Mouse (Mus musculus): ENCODE measurements around the gene Tmem198. TPM values are rescaled to one million over a fixed set of nuclear protein-coding genes. Genes with fewer than 3 reads are reported as not detected.

The Tmem198 gene
- polyA plus RNA-seq, 1 experiment from 2014 or later, result 8.9 TPM

DNA sequence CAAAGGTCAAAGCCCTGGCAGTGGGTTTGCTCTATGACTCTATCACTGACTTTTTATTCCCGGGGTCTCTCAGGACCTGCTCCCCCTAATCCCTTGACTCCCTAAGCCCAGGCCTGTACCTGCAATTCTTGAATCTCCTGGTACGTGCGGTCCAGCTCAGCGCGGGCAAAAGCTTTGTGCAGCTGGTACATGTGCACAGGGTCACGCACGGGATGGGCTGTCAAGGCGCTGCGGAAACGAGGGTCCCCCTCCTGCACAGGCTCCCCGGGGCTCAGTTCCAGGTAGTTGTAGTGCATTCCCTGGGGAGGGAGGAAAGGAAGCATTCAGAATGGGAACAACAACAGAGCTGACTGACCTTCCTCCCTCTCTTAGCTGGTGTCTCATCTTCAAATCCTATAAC, 2.9 kb upstream of the Tmem198 start:
- peaks cover 15% of the 10 kb centered on the region; the same call in 1 of the 2 replicates for H3K4me1 ChIP-seq (replicated peaks; ENCODE audit: control insufficient read depth, insufficient read depth, low read length)

GRCm38 (mm10) chr1:75477264-75477965, 1.9 kb upstream of the Tmem198 start:
- H3K27ac ChIP-seq (ENCODE audit: low read depth, low read length), result no peak overlapping the region
- H3K36me3 ChIP-seq (ENCODE audit: control insufficient read depth, insufficient read depth, low read length), result no peaks in the 10 kb centered on the region; the same call in 1 of the 2 replicates
- ATAC-seq (replicated peaks; ENCODE audit: low FRiP score) (0 out of 2 replicates have a peak, but pooled peaks have one; percentile 12), DNase-seq (ENCODE audit: low spot score) (peak; percentile 92)
- H3K4me1 ChIP-seq (replicated peaks; ENCODE audit: control insufficient read depth, insufficient read depth, low read length), result peaks cover 15% of the 10 kb centered on the region; the same call in 1 of the 2 replicates
- 10% methylated on average over 35 of the region's 35 CpGs for WGBS
- peak overlapping the region; percentile 83 for H3K4me2 ChIP-seq (ENCODE audit: low read depth, low read length, severe bottlenecking)
- H3K9ac ChIP-seq (ENCODE audit: low read length), result peak overlapping the region; percentile 20; the same call in 1 of the 2 replicates
- H3K9me3 ChIP-seq (ENCODE audit: control insufficient read depth, low read length), result no peaks in the 10 kb centered on the region
- H3K27me3 ChIP-seq (ENCODE audit: control insufficient read depth, insufficient read depth, low read length), result peaks cover 8% of the 10 kb centered on the region
- H3K4me3 ChIP-seq (ENCODE audit: low read depth, low read length), result peak overlapping the region; percentile 82

More for the DNA sequence above, 2.9 kb upstream of the Tmem198 start:
- Histone ChIP-seq H3K4me3 (ENCODE audit: low read depth, low read length) (no peak overlapping the region), H3K4me2 (ENCODE audit: low read depth, low read length, severe bottlenecking) (no peak overlapping the region), H3K9me3 (ENCODE audit: control insufficient read depth, low read length) (no peaks in the 10 kb centered on the region), H3K9ac (ENCODE audit: low read length) (no peak overlapping the region), H3K36me3 (ENCODE audit: control insufficient read depth, insufficient read depth, low read length) (no peaks in the 10 kb centered on the region; the same call in 1 of the 2 replicates), H3K27ac (ENCODE audit: low read depth, low read length) (no peak overlapping the region), H3K27me3 (ENCODE audit: control insufficient read depth, insufficient read depth, low read length) (peaks cover 7% of the 10 kb centered on the region)
- ATAC-seq (replicated peaks; ENCODE audit: low FRiP score), result no peak
- WGBS, result 93% methylated on average over 11 of the region's 11 CpGs
- DNase-seq (ENCODE audit: low spot score), result no peak

DNA sequence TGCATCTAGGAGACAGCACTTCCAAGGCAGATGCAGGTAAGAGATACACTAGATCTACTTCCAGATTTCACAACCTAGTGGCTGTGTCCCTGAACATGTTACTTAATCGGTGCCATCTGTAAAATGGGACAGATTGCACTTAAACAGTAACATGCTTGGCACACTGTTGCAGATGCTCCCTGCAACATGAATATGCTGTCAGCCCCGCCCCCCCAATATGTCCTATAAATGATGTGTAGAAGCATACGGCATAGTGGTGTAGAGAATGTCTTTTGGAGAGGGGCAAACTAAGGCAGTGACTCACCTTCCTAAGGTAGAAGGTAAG, 1.4 kb upstream of the Tmem198 start:
- no peaks in the 10 kb centered on the region; the same call in 1 of the 2 replicates for H3K36me3 ChIP-seq (ENCODE audit: control insufficient read depth, insufficient read depth, low read length)
- ATAC-seq (replicated peaks; ENCODE audit: low FRiP score) (no peak), DNase-seq (ENCODE audit: low spot score) (no peak)
- H3K27ac ChIP-seq (ENCODE audit: low read depth, low read length), result no peak overlapping the region
- peak overlapping the region; percentile 82 for H3K4me3 ChIP-seq (ENCODE audit: low read depth, low read length)
- peak overlapping the region; percentile 83 for H3K4me2 ChIP-seq (ENCODE audit: low read depth, low read length, severe bottlenecking)
- no peak overlapping the region for H3K9ac ChIP-seq (ENCODE audit: low read length)
- H3K4me1 ChIP-seq (replicated peaks; ENCODE audit: control insufficient read depth, insufficient read depth, low read length), result peaks cover 15% of the 10 kb centered on the region; the same call in 1 of the 2 replicates
- 52% methylated on average over 3 of the region's 3 CpGs for WGBS
- no peaks in the 10 kb centered on the region for H3K9me3 ChIP-seq (ENCODE audit: control insufficient read depth, low read length)
- peaks cover 13% of the 10 kb centered on the region for H3K27me3 ChIP-seq (ENCODE audit: control insufficient read depth, insufficient read depth, low read length)

GRCm38 (mm10) chr1:75478497-75478896, 835 bp upstream of the Tmem198 start:
- H3K9ac ChIP-seq (ENCODE audit: low read length), result peak overlapping the region; percentile 72
- peak overlapping the region; percentile 82 for H3K4me3 ChIP-seq (ENCODE audit: low read depth, low read length)
- H3K4me2 ChIP-seq (ENCODE audit: low read depth, low read length, severe bottlenecking), result peak overlapping the region; percentile 83
- WGBS, result 0% methylated on average over 18 of the region's 25 CpGs
- no peak for DNase-seq (ENCODE audit: low spot score)
- peaks cover 15% of the 10 kb centered on the region for H3K27me3 ChIP-seq (ENCODE audit: control insufficient read depth, insufficient read depth, low read length)
- no peaks in the 10 kb centered on the region for H3K9me3 ChIP-seq (ENCODE audit: control insufficient read depth, low read length)
- no peak for ATAC-seq (replicated peaks; ENCODE audit: low FRiP score)
- H3K36me3 ChIP-seq (ENCODE audit: control insufficient read depth, insufficient read depth, low read length), result no peaks in the 10 kb centered on the region; the same call in 1 of the 2 replicates
- peaks cover 15% of the 10 kb centered on the region; the same call in 1 of the 2 replicates for H3K4me1 ChIP-seq (replicated peaks; ENCODE audit: control insufficient read depth, insufficient read depth, low read length)
- H3K27ac ChIP-seq (ENCODE audit: low read depth, low read length), result no peak overlapping the region

DNA sequence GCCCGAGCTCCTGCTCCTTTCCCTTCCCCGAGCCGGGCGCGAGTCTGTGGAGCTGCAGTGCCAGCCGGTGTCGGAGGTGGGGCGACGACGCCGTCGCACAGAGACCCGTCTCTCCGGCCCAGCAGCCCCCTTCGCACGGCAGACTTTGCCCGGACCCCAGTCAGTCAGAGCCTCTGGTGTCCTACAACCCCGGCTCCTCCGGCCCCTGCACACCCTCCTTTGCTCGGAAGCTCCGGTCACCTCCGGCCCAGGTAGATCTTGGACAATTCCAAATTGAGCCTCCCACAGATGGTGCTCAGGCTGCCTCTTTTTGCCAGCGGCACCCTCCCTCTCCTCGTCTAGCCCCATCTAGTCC, 280 bp downstream of the Tmem198 start:
- Histone ChIP-seq H3K36me3 (ENCODE audit: control insufficient read depth, insufficient read depth, low read length) (no peaks in the 10 kb centered on the region; the same call in 1 of the 2 replicates), H3K27me3 (ENCODE audit: control insufficient read depth, insufficient read depth, low read length) (peaks cover 17% of the 10 kb centered on the region), H3K4me1 (replicated peaks; ENCODE audit: control insufficient read depth, insufficient read depth, low read length) (peaks cover 15% of the 10 kb centered on the region; the same call in 1 of the 2 replicates), H3K9ac (ENCODE audit: low read length) (peak overlapping the region; percentile 72), H3K4me3 (ENCODE audit: low read depth, low read length) (peak overlapping the region; percentile 82), H3K27ac (ENCODE audit: low read depth, low read length) (no peak overlapping the region), H3K4me2 (ENCODE audit: low read depth, low read length, severe bottlenecking) (peak overlapping the region; percentile 83), H3K9me3 (ENCODE audit: control insufficient read depth, low read length) (no peaks in the 10 kb centered on the region)
- WGBS, result 1% methylated on average over 24 of the region's 24 CpGs
- ATAC-seq (replicated peaks; ENCODE audit: low FRiP score) (no peak; the same call in 1 of the 2 replicates), DNase-seq (ENCODE audit: low spot score) (no peak)

- Histone ChIP-seq H3K9ac (ENCODE audit: low read length) (peak overlapping the region; percentile 72), H3K4me3 (ENCODE audit: low read depth, low read length) (peak overlapping the region; percentile 82), H3K27ac (ENCODE audit: low read depth, low read length) (no peak overlapping the region), H3K4me1 (replicated peaks; ENCODE audit: control insufficient read depth, insufficient read depth, low read length) (peaks cover 15% of the 10 kb centered on the region; the same call in 1 of the 2 replicates), H3K9me3 (ENCODE audit: control insufficient read depth, low read length) (no peaks in the 10 kb centered on the region), H3K36me3 (ENCODE audit: control insufficient read depth, insufficient read depth, low read length) (no peaks in the 10 kb centered on the region; the same call in 1 of the 2 replicates), H3K4me2 (ENCODE audit: low read depth, low read length, severe bottlenecking) (peak overlapping the region; percentile 83), H3K27me3 (ENCODE audit: control insufficient read depth, insufficient read depth, low read length) (peaks cover 21% of the 10 kb centered on the region)
- ATAC-seq (replicated peaks; ENCODE audit: low FRiP score) (no peak), DNase-seq (ENCODE audit: low spot score) (no peak)
- WGBS, result 16% methylated on average over 13 of the region's 13 CpGs
Observed at GRCm38 (mm10) chr1:75480036-75480435, 704 bp downstream of the Tmem198 start.

DNA sequence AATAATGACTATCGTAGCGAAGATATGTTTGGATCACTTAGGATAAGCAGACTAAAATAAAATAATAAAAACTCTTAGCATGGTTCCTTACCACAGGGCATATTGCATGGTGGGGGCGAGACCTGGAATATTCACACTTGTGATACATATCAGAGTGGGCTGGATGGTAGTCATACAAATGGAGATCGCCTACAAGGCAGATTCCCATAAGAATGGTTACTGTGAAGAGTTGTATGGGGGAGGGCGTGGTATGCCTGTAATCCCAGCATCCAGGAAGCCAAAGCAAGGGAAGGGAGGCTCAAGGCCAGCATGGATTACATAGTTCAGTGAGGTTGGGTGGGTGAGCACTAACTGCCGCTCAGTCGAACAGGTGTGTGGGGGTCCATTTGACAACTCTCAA, 1.4 kb downstream of the Tmem198 start:
- Histone ChIP-seq H3K36me3 (ENCODE audit: control insufficient read depth, insufficient read depth, low read length) (no peaks in the 10 kb centered on the region; the same call in 1 of the 2 replicates), H3K4me1 (replicated peaks; ENCODE audit: control insufficient read depth, insufficient read depth, low read length) (peaks cover 15% of the 10 kb centered on the region; the same call in 1 of the 2 replicates), H3K9me3 (ENCODE audit: control insufficient read depth, low read length) (no peaks in the 10 kb centered on the region), H3K9ac (ENCODE audit: low read length) (no peak overlapping the region), H3K27ac (ENCODE audit: low read depth, low read length) (no peak overlapping the region), H3K4me2 (ENCODE audit: low read depth, low read length, severe bottlenecking) (no peak overlapping the region), H3K27me3 (ENCODE audit: control insufficient read depth, insufficient read depth, low read length) (peaks cover 28% of the 10 kb centered on the region), H3K4me3 (ENCODE audit: low read depth, low read length) (no peak overlapping the region)
- 88% methylated on average over 7 of the region's 7 CpGs for WGBS
- DNase-seq (ENCODE audit: low spot score), result no peak
- ATAC-seq (replicated peaks; ENCODE audit: low FRiP score), result no peak

DNA sequence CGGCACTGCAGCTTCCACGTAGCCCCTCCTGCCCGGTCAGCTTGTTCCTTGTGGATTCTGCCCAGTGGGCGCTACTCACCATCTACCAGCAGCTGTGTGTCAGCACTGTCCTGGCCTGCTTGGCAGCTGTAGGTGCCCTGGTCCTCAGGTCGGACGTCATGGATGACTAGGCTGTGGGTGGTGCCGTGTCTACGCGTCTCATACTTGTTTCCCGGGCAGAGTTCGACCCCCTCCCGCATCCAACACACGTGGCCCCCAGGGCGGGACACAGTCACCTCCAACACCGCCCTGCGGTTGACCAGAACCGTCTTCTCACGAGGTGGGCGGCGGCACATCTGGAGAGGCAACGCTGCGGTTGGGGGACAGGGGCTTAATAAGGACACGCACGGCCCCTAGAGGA, 7.2 kb downstream of the Tmem198 start:
- WGBS, result 6% methylated on average over 24 of the region's 24 CpGs
- Histone ChIP-seq H3K4me3 (ENCODE audit: low read depth, low read length) (peak overlapping the region; percentile 50), H3K27ac (ENCODE audit: low read depth, low read length) (no peak overlapping the region), H3K27me3 (ENCODE audit: control insufficient read depth, insufficient read depth, low read length) (peaks cover 47% of the 10 kb centered on the region), H3K4me1 (replicated peaks; ENCODE audit: control insufficient read depth, insufficient read depth, low read length) (peaks cover 13% of the 10 kb centered on the region; the same call in 1 of the 2 replicates), H3K9ac (ENCODE audit: low read length) (no peak overlapping the region), H3K4me2 (ENCODE audit: low read depth, low read length, severe bottlenecking) (peak overlapping the region; percentile 79), H3K9me3 (ENCODE audit: control insufficient read depth, low read length) (no peaks in the 10 kb centered on the region), H3K36me3 (ENCODE audit: control insufficient read depth, insufficient read depth, low read length) (no peaks in the 10 kb centered on the region)
- DNase-seq (ENCODE audit: low spot score), result no peak
- ATAC-seq (replicated peaks; ENCODE audit: low FRiP score), result no peak
